Mouse (Mus musculus) brain, embryonic 14.5 days (tissue): ENCODE data around the gene Ephb1. TPM values are rescaled to one million over a fixed set of nuclear protein-coding genes. Genes with fewer than 3 reads are reported as not detected.

Source experiments
- DNase-seq: peaks from one replicate; pipeline ENCODE4 v3.0.0-alpha.2; 2011; ENCODE audit warnings: low read depth
- CTCF ChIP-seq: fragments of 200-500 bp; IDR thresholded peaks from 2 replicates; pipeline ENCODE4 v1.5.1; 2012; ENCODE audit warnings: inconsistent platforms, mild to moderate bottlenecking, moderate library complexity, borderline replicate concordance; ENCODE audit not compliant: insufficient read depth, insufficient read length; ENCODE audit errors: extremely low read depth
- POLR2A ChIP-seq: fragments of 200-500 bp; IDR thresholded peaks from 2 replicates; pipeline ENCODE4 v1.6.1; 2012; ENCODE audit warnings: mild to moderate bottlenecking, inconsistent platforms, borderline replicate concordance; ENCODE audit not compliant: poor library complexity, insufficient read depth, insufficient read length, severe bottlenecking; ENCODE audit errors: extremely low read depth
- polyA plus RNA-seq: library from polyadenylated mRNA; depleted of rRNA; stranded (reverse); fragments of >200 nt; gene quantifications from 2 replicates; pipeline ENCODE4 v1.2.3, GENCODE M21; 2012

Ephb1 gene
- polyA plus RNA-seq, 1 experiment = 85.2 TPM

DNA sequence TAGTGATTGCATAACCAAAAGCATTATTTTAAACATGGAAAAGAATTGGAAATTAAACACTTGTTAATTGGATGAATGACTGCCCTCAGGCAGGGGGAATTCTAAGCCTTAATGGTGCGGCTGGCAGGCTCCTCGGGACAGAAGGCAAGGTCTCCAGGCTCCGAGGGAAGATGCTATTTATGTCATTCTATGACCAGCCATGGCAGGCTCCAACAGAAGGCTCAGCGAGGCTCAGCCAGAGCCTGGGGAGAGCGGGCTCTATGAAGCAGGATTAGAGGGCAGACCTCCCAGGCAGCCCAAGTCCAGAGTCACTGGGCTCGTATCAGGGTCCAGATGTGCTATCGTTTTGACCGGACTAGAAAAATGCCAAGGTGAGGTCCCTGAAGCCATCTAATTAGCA is 55.8 kb downstream of the Ephb1 start:
- DNase-seq = peak; percentile 71
- no peak for TF ChIP-seq CTCF
- TF ChIP-seq POLR2A = no peak

DNA sequence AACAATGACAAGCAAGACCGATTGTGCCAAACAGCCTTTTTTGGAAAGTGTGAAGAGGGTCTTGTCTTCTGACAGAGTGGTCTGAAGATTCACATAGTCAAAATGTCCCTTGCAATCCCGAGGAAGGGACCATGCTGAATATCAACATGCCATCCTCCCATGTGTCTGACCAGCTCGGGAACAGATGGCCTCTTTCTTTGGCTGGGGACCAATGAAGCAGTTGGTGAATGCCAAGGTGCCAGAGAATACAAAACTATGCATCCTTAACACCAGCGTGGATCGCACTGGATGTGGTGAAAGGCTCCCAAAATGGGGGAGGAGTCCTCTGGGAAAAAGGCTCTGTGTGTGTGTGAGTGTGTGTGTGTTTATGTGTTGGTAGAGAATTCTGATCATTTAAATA is 56.5 kb downstream of the Ephb1 start:
- DNase-seq = peak; percentile 88
- TF ChIP-seq CTCF (no peak), POLR2A (no peak)

DNA sequence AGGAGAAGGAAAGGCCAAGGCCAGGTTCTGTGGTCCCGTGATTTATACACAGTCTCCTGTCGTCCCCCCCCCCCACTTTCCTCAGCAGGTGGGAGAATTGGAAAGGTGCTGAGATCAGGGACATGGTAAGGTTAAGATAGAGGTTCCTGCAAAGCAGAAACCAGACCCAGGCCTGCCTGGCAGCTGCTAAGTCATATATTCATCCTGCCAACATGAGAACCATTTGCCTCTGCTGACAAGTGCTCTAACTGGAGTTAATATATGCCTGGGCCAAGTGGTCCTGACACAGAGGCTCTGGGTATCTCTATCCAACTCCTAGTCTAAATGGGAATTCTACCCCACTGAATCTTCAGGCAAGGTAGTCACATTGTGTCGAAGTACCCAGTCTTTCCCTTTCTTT is 57.3 kb downstream of the Ephb1 start:
- no peak for DNase-seq
- TF ChIP-seq POLR2A = no peak

DNA sequence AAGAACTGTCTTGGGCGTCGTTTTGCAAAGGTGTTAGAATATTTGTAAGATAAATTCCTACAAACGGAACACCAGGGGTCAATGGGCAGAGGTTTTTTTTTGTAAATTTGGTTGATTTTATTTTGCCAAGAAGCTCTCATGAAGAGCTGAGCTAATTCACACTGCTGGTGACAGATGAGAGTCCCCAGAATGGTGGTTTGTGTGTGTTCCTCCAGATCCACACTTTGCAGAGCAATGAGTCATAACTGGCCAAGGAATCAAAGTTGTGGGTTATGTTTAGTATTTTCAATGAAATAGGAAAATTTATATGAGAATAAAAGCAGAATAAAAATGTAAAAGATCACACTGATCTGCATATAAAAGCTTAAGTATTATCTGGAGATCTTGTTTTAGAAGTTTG is 60.9 kb downstream of the Ephb1 start:
- no peak for DNase-seq
- no peak for TF ChIP-seq CTCF
- no peak for TF ChIP-seq POLR2A

DNA sequence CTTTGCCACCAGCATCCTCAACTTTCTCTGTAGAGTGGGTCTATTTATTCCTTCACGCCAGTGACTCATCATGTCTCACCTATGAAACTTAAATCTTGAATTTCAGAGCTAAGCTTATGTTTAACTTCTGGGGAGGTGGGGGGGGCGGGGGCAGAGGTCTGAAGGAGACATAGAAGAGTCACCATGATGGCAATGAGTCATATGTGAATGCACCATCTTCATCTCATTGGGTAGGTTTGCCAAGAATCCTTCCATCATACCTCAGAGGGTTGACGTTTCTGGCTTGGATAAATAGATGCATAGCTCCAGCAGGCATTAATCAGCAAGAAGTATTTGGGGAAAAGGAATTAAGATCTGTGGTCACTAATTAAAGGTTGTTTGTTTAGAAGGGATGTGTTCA is 63.3 kb downstream of the Ephb1 start:
- no peak for DNase-seq
- no peak for TF ChIP-seq CTCF
- no peak for TF ChIP-seq POLR2A

DNA sequence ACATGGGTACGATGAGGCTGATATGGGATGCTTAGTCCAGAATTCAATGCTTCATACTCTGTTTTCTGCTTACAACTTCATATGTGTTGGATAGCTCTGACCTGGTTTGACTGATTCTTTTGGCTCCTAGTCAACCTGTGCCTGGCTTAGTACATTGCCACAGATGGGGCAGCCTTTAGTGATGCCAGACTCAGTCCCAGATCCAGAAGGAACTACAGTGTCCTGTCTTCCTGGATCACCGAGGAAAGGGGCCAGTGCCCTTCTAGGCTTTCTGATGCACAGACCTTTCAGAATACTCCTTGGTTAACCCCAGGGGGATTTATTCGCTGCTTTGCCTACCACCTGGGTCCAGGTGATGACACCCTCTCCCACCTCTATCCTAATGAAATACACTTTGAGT is 66.1 kb downstream of the Ephb1 start:
- TF ChIP-seq CTCF (no peak), POLR2A (no peak)
- no peak for DNase-seq

DNA sequence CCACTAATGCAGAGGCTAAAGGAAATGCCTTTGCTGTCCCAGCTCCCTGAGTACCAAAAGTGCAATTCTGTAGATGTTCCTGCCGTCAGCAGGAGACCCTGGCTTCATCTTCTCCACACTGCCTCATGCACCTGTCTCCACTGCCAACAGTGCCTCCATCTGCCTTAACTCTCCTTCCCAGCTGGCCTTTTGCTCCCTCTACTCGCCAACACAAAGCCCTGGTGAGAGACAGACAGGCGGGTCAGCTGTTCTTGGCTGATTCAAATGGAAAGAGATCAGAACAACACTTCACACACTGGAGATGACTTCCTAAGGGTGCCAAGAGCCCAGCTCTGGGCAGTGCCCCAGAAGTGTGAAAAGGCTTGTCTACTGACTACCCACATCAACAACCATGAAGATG is 78.6 kb downstream of the Ephb1 start:
- DNase-seq = no peak
- TF ChIP-seq POLR2A = no peak
- TF ChIP-seq CTCF = no peak

DNA sequence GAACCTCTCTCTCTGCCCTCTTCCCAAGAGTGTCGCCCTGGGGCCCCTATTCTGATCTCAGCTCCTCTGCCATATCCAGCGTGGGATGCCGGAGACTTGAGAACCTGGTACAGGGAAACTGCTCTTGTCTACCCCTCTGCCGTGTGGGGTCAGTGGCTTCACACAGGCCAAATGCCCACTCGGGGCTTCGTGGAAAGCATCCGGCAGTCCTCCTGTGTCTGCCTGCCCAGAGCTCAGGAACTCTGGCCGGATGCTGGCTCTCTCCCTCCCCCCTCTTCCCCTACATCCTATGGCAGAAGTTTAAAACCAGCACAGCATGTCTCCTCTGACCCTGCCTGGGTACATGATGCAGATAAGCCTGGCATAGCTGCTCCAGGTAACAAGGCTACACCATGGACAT is 80.5 kb downstream of the Ephb1 start:
- DNase-seq = no peak
- TF ChIP-seq POLR2A (no peak), CTCF (no peak)

DNA sequence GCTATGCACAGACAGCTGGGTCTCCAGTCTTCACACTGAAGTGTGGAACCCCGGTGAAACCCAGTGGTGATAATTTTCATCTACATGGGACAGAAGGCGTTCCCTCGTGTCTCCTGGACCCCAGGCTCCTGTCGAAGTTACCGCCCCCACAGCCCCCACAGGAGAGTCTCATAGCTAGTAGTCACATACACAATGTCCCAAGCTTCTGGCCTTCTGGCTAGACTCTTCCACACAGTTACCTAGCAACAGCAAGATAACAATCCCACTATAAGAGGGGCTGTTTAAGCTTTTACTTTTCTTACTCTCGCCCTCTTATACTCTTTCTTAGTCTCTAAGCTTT is 81.1 kb downstream of the Ephb1 start:
- no peak for DNase-seq
- no peak for TF ChIP-seq POLR2A
- TF ChIP-seq CTCF = no peak

DNA sequence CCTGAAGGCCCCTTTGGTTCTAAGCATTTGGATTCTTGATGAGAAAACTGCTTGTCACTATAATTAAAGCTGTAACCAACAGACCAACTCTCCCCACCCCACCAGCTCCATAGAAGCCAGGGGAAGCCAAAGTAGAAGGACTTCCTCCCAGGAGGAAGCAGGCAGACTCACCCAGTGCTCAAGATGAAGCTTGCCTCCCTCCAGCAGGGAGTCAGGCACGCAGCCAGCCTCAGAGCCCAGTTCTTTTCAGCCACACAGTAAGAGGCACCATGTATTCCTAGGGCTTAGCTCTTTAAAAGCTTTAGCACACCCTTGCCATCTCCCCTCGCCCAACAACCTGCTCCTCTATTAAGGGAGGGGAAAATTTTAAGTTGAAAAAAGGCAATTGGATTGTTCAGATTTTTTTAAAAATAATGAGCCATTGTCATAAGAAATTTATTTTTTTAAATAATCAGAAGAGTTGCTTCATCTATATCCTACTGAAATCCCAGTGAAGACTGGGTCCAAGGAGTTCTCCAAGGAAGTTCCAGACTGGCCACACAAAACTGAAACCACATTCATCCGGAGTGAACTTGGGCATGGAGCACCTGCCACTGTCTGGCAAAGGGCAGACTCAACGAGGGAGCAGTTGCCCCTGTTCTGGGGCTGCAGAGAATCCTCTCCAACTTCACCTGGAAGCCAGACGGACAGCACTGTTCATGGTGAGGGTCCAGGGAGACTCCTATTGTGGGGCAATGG is 81.6 kb downstream of the Ephb1 start:
- DNase-seq = no peak
- TF ChIP-seq POLR2A (no peak), CTCF (no peak)

DNA sequence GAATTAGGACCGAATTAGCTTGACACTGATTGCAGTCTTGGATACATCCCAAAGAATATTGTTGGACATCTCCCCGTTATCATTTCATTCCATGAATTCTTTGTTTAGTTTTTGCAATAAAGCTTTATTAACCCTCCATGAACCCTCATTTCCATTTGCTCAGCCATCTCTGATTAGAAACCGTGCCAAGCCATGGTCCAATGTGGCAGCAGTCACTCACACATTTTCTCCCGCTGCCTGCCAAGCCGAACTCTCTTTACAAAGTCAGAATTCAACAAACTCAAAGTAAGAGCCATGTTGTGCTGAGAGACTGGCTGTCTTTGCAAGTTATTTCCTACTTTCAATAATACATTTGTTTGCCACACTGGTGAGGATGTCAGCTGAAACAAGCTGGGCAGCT is 84.0 kb downstream of the Ephb1 start:
- no peak for DNase-seq

DNA sequence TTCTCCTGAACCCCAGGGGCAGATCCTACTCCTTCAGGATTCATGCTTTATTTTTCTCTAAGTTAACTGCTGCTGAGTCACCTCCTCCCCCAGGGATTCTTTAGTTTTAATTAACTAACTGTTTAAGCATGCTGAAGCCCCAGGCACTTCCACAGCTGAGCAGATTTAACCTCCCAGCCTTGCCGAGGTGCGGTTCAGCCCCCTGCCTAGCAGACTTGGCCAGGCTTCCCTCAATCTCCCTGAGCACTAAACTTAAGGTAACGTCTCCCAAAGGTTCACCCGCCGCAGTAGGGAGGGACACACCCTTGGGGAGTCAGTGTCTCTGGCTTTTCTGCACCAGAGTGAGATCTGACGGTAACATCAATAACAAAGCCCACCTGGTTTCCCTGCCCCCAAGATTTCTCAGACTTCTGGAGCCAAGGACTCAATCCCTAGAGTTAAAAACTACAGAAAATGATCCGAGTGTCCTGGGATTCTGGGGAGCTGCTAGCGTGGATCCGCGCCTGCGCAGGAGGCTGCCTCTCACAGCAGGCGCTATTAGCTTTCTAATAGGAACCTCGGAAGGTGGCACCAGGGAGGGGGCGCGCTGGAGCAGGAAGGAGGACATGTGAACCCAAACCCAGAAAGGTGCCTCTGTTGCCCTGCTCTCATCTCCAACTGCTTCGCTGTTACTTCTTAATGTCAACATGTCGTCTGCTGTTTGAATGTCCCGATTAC is 87.0 kb downstream of the Ephb1 start:
- TF ChIP-seq CTCF = peak; percentile 5; the same call in 1 of the 2 replicates
- TF ChIP-seq POLR2A = no peak

More for the DNA sequence above, 84.0 kb downstream of the Ephb1 start:
- no peak for TF ChIP-seq POLR2A
- no peak for TF ChIP-seq CTCF

More for the DNA sequence above, 87.0 kb downstream of the Ephb1 start:
- DNase-seq = peak; percentile 77
